Mouse (Mus musculus): Measurements from ENCODE around the gene Smad1.

GRCm38 (mm10) chr8:79400671-79401070 is 1.4 kb upstream of the Smad1 start:
- TF ChIP-seq CTCF (IDR thresholded peaks at IDR 0.05; ENCODE audit: borderline replicate concordance, control insufficient read depth, extremely low read depth, insufficient read depth, low read length, poor library complexity) (no peak), POLR2A (IDR thresholded peaks at IDR 0.05; ENCODE audit: control insufficient read depth, extremely low read depth, insufficient read depth, low read length, poor library complexity) (no peak)
